Mouse (Mus musculus) hindlimb bud, embryonic 11.5 days (tissue): Measurements from ENCODE around the gene Tcf19.
"Not testable (repeated sequence)": the region's sequence is repeated elsewhere in the genome, so short reads cannot be mapped to it uniquely, and the experiment has no call there.

ENCODE experiments used
- DNase-seq: peaks from one replicate; pipeline ENCODE4 v3.0.0-alpha.2; 2012; ENCODE audit warnings: low read depth, low spot score; ENCODE audit errors: extremely low spot score

The Tcf19 gene

DNA sequence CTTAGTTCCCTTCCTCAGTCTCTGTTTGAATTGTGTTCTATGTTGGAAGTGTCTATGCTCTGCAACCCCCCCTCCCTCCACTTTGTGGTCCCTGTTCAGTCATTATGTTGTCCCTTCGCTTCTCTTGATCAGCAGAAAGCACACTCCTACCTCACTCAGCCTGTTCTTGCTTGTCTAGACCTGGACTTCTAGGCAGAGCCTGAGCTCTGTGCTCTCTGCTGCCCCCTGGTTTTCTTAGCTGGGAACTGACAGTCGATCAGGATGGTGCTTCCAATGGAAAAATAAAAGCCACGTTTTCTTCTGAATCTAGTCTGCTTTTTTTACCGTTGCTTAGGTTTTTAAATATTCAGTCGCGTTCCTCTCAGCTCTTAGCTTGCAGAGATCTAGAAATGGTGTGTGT, 17.7 kb upstream of the Tcf19 start:
- DNase-seq, result no peak

- DNase-seq, result no peak
Observed at GRCm38 (mm10) chr17:35532901-35533300, 16.3 kb upstream of the Tcf19 start, which contains the start of gene Psors1c2. Gene Psors1c2, plus strand, starts transcription at chr17:35533201.

GRCm38 (mm10) chr17:35532360-35532759, 15.7 kb upstream of the Tcf19 start:
- no peak for DNase-seq

DNA sequence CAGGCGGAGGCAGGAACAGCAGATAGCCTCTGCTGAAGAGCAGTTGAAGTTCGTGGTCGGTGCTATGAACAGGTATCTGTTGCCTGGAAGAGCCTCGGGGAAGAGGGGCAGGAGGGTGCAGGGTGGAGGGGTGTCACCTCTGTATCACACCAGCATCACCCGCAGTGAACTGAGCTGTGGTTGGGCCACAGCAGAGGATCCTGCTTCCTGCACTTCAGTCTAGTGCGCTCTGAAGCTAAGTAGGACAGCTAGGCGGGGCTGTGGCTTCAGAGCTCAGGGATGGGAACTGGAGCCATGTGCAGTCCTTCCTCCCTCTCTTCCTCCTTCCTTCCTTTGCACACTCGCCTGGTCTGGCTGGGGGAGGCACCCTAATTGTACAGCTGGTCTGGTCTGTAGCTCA, 10.0 kb upstream of the Tcf19 start:
- DNase-seq, result no peak

DNA sequence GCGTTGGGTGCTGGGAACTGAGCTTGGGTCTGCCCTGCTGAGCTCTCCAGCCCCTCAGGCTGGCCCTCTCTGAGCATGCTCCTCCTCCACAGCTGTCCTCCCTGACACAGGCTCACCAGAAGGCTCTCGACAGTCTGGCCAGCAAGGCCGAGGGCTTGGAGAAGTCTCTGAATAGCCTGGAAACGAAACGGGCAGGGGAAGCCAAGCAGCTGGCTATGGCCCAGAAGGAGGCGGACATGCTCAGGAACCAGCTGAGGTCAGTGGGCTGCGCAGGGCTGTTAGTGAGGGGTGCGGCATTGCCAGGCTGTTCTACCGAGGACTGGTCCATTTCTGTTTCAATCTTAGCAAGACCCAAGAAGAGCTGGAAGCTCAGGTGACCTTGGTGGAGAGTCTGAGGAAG, 7.7 kb upstream of the Tcf19 start:
- no peak for DNase-seq

- DNase-seq, result no peak
Observed at GRCm38 (mm10) chr17:35517526-35517925, 902 bp upstream of the Tcf19 start.

- DNase-seq, result no peak
Observed at GRCm38 (mm10) chr17:35515911-35516640, 548 bp downstream of the Tcf19 start.

GRCm38 (mm10) chr17:35514756-35515155, 1.9 kb downstream of the Tcf19 start:
- no peak for DNase-seq

GRCm38 (mm10) chr17:35513886-35514285, 2.7 kb downstream of the Tcf19 start:
- peak; percentile 72 for DNase-seq

DNA sequence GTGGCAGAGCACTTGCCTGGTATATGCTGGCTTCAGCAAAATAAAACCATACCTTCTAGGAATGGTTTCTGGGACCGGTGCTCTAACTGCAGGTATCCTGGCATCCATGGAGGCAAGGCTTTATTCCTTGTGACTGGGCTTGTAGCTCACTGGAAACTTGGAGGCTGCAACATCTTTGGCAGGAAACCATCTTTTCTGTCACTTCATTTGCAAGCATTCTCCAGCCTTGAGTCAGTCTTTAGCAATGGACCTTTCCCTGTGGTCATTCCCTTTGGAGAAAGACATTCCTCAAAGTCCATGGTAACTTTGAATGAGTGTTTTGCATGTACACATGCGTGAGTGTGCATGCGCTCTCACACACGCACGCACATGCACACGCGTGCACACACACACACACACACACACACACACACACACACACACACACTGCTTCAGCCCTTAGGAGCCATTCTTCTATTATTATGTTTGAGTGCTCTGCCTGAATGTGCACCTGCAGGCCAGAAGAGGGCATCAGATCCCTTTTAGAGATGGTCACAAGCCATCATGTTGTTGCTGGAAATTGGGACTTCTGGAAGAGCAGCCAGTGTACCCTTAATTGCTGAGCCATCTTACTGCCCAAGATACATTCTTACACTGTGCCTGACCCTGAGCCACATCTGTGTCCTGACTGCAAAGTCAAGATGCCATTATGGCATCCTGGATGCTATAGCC, 3.6 kb downstream of the Tcf19 start:
- DNase-seq, result no peak

- DNase-seq, result no peak
Observed at GRCm38 (mm10) chr17:35509284-35509683, 7.3 kb downstream of the Tcf19 start.

- not testable (repeated sequence) for DNase-seq
Observed at GRCm38 (mm10) chr17:35508279-35508678, 8.3 kb downstream of the Tcf19 start.

DNA sequence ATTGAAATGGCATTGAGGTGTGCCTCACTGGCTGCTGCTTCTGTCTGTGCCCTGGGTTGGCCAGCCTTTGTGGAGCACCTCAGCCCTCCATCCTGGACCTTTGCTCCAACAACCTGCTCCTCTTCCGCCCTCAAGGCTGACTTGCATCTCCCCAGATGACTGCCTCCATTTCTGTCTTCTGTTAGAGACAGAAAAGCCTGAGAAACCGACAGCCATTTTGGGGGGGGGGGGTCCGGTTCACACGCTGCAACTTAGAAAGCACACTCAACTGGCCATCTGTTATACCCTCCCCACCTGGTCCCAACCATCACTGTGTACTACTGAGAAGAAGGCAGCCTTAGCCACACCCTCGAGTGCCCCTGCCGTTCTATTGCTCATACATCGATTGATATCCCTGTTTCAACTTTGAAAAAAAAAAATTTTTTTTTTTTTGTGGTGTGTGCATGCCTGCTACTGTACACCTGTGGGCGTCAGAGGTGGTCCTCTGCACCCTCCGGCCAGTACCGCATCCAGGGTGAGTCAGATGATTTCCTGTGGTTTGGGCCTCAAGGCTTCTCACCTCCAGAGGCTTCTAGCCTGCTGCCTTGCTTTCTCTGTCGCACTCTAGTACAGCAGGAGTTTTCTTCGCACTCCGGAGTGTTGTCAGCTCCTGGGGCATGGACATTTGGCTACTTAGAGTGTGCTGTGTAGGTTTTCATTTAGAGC, 8.9 kb downstream of the Tcf19 start:
- no peak for DNase-seq

DNA sequence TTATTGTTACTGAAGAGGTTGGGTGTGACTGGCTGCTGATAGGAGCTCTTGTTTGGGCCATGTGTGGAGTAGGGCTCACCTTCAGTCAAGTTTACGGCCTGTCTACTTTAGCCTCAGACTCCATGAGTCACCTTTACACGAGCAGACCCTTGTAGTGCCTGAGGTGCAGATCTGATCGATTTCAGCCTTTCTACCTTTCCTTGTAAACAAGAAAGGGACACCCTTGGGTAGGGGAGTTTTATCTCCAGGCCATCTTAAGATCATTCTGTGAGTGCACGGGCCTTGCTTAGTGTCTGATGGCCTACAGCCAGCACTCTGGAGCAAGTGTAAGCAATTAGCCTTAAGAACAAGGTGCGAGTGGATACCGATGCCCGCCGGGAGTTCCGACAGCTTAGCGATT, 9.7 kb downstream of the Tcf19 start:
- DNase-seq, result no peak

DNA sequence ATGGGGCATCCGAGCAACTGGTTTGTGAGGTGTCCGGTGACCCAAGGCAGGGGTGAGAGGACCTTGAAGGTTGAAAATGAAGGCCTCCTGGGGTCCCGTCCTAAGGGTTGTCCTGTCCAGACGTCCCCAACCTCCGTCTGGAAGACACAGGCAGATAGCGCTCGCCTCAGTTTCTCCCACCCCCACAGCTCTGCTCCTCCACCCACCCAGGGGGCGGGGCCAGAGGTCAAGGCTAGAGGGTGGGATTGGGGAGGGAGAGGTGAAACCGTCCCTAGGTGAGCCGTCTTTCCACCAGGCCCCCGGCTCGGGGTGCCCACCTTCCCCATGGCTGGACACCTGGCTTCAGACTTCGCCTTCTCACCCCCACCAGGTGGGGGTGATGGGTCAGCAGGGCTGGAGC, 10.8 kb downstream of the Tcf19 start, which contains the start of gene Pou5f1:
Pou5f1 (plus strand) TSS at position 243 of the 400 bp plus-strand sequence.
- no peak for DNase-seq

DNA sequence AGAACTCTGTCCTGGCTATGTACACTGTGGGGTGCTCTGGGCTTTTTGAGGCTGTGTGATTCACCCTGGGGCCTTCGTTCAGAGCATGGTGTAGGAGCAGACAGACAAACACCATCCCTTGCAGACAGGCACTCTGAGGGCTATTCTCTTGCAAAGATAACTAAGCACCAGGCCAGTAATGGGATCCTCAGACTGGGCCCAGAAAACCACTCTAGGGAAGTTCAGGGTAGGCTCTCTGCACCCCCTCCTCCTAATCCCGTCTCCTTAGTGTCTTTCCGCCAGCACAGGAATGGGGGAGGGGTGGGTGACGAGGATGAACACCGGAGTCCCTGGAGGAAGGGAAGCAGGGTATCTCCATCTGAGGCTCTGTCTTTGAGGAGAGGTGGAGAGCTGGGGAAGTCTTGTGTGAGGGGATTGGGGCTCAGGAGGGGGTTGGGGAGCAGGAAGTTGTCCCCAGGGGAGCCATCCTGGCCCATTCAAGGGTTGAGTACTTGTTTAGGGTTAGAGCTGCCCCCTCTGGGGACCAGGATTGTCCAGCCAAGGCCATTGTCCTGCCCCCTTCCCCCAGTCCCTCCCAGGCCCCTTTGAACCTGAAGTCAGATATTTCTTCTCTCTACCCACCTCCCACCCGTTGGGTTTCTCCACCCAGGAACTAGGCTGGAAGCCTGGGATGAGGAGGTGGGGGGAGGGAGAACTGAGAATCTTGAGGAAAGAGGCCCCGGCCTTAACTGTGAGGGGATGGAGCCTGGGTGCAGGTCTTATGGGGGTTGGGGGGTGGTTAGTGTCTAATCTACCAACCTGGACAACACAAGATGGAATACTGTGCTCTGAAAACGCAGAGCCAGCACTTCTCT, 11.8 kb downstream of the Tcf19 start:
- DNase-seq, result no peak

DNA sequence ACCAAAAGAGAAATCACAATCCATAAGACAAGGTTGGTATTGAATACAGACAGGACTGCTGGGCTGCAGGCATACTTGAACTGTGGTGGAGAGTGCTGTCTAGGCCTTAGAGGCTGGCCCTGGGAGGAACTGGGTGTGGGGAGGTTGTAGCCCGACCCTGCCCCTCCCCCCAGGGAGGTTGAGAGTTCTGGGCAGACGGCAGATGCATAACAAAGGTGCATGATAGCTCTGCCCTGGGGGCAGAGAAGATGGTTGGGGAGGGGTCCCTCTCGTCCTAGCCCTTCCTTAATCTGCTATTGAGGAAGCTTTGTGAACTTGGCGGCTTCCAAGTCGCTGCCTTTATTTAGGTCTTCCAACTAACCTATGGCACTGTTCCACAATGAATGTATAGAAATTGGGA, 12.8 kb downstream of the Tcf19 start:
- DNase-seq, result no peak

- DNase-seq, result no peak
Observed at GRCm38 (mm10) chr17:35502762-35503161, 13.9 kb downstream of the Tcf19 start.

- no peak for DNase-seq
Observed at GRCm38 (mm10) chr17:35502226-35502625, 14.4 kb downstream of the Tcf19 start.

GRCm38 (mm10) chr17:35497124-35497523, 19.5 kb downstream of the Tcf19 start:
- DNase-seq, result no peak

GRCm38 (mm10) chr17:35490320-35490719, 26.3 kb downstream of the Tcf19 start:
- DNase-seq, result no peak
